Mouse (Mus musculus) granulocyte monocyte progenitor cell, adult 5-6 weeks (primary cell): ENCODE measurements around the gene Tmem175. TPM values are rescaled to one million over a fixed set of nuclear protein-coding genes. Genes with fewer than 3 reads are reported as not detected.
"Not testable (repeated sequence)": the region's sequence is repeated elsewhere in the genome, so short reads cannot be mapped to it uniquely, and the experiment has no call there.

ENCODE experiments used
- ATAC-seq: replicated peaks from 2 replicates; pipeline ENCODE4 v1.8.0; 2016; ENCODE audit warnings: mild to moderate bottlenecking, moderate TSS enrichment, inconsistent platforms; ENCODE audit not compliant: poor library complexity, severe bottlenecking
- total RNA-seq, 2 experiments: library from RNA; stranded (forward) in 1 of 2; stranded (reverse) in 1 of 2; fragments of 200-712, 200-1000 nt in 1 of 2; fragments of >200 nt in 1 of 2; fragmentation: Nextera tagmentation in 1 of 2; gene quantifications; 2 replicates each; pipeline ENCODE4 v1.2.3; 2014 to 2017

Tmem175 gene
- total RNA-seq (2014; fragmentation: Nextera tagmentation) (24.4 and 29.3 TPM in 2 replicates), total RNA-seq (2017) (11.0 and 17.6 TPM in 2 replicates)

DNA sequence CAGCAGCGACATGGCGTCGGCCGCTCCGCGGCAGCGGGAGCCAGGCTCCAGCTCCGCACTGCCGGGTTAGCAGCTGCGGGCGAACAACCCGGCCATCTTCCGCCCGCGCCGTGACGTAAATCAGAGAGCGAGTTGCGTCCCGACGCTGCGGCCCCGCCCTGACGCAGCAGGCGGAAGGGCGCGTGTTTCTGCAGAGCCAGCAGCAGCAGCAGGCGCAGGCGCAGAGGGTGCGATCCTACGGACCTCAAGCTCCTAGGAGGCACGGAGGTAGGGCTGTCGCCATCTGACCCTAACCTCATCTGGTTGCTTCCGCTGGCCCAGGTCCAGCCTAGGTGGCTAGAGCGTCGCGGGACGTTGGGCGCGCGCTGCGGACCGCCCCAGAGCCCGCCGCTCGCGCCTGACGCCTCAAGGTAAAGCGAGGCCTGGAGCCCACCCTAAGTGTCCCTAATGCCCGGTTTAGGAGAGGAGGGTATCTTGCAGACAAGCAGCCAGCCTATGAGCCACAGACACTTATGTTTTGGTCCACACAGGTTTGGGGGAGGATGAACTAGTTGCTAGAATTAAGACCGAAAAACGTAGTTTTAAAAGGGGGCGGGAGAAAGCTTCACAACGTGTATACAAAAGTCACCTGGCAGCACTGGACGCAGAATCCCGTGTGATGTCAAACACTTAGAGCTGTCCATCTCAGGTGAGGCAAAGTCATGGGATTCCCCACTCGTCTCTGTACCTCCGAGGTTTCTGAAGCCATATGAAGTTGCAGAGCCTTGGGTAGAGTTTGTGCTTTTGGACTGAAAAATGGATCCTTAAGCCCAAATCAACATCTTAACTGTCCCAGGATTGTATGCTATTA lies at the start of gene Tmem175, which contains the start of gene Gak:
Gene Tmem175, plus strand, starts transcription at position 137 of the 850 bp plus-strand sequence.
Gene Gak, minus strand, starts transcription at position 122 of the 850 bp plus-strand sequence.
- peak; percentile 91 for ATAC-seq

DNA sequence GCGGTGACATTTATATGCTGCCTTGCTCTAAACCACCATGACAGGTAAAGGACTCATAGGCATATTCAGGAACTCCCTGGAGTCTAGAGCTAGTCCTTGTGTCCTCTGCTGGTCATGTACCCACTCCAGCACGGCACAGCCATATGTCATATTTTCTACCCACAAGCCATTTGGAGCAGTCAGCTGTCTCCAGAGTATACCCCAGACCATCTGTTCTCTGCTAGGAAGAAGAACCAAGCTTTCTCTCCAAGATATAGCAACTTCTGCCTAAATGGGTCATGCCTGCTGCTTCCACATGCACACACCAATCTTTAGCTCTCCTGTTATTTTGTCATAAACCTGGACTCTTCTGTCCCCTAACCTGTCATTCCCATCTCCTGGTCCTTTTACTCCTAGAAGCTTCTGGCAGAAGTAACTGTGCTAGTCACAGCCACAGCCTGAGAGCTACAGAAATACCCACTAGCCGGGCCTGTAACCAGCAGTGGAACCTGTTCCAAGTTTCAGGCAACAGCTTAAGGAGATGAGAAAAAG lies 48.1 kb upstream of the Tmem175 start:
- no peak; the same call in 1 of the 2 replicates for ATAC-seq

DNA sequence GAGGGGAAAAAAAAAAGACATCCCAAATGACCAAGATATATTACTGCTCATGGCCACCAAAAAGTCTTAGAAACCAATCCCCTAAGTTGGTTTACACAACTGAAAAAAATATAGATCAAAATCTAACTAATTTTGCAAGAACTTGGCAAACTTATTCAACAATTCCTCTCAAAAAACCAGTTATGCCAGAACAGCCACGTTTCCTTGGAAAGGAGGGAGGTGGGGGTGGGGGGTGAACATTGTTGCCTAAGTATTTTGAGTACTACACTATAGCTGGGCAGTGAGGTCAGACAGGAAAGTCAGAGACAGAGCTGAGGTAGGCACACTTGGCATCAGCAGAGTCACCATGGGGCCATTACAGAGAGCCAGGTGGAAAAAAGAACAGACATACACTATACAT lies 29.6 kb upstream of the Tmem175 start:
- ATAC-seq = no peak

DNA sequence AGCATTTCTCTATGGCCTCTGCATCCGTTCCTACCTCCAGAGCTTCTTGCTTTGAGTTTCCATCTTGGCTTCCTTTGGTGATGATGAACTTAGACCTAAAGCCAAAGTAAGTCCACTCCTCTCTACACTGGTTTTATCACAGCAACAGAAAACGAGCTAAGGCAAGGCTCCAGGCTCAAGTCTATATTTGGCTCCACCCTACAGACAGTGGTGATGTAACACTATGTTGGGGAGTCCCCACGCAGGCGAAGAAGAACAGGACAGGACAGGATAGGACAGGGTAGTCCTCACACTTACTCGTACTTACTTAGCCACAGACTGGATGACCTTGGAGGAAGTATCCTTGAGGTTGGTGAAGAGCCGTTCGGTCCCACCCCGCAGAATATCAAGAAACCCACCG lies 27.0 kb upstream of the Tmem175 start:
- no peak for ATAC-seq

DNA sequence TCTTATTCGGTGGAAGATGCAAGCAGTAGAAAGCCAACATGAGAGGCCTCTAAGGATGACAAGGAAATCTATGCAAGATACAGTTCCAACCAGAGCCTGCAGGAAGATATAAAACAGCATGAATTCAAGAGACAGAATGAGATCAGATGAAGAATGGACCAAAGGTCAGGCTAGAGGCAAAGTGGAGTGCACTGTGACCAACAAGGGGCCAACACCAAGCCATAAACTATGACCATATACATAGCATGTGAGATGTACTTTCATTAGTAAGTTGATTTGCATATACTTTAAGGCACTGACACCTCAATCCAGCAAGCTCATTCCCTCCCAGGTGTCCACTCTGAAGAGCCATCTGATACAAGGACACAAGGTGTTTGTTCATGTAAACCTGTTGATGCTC lies 19.1 kb upstream of the Tmem175 start:
- no peak for ATAC-seq

DNA sequence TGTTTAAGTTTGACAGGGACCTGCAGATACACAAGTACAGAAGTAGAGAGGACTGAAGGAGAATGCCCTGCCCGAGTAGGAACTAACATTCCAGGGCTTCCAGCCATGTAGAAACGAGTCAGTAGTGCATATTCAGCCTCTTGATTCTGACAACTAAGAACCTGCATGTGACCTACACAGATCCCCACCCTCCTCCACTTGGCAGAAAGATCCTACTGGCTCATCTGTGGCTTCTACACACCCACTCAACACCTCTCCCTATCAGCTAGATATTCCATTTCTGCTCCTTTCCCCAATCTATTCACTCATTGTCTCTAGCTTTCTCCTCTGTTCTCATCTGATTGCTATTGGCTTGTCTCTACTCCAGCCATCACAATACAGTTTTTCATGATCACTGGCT lies 7.7 kb upstream of the Tmem175 start:
- ATAC-seq = no peak

DNA sequence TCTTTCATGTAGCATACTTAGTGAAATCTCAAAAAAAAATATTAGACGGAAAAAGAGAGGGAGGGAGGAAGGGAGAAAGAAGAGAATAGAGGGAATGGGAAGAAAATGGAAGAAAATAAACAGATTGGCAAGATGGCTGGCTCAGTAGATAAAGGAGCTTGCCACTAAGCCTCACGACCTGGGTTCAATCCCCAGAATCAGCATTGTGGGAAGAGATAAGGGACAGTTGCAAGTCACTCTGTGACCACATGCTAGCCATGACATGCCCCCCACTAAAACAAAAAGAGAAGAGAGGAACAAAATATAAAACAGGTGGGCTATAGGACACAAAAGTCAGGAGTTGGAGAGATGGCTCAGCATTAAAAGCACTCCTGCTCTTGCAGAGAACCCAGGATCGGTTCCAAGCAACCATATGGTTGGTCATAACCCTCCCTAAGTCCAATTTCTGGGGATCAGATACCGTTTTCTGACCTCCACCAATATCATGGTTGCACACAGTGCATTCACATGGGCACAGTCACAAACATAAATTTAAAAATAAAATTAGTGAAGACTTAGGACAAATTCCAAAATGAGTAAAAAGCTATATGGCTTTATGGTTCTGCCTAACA lies 3.4 kb upstream of the Tmem175 start:
- ATAC-seq = no peak

DNA sequence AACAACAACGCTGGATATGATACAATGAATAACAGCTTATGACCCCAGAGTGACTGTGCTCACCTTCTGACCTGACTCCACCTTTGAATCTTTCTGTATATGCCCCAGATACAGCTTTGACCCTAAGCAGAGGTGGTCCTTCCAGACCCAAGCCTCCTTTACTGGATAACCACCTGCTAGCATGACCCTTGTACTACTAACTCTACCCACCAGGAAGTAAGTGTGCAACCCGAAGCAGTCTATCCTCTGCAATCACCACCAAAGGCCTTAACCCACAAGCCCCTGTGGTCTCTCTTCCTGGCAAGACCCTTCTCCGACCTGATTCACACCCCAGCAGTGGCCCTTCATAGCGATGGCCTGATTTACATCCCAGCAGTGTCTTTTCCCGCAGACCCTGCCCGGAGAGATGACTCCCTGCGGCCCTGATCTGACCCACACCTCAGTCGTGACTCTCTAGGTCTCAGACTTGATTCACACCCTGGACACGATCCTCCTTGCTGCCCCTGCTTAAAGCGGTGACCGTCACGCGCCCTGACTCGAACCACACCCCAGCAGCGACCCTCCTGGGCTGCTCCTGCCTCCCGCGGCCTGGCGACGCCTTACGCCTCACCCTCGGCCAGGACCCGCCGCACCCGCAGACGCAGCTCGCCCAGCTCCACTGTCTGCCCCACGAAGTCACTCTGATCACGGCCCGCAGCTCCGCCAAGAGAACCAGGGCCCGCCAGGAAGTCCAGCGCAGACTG lies 508 bp upstream of the Tmem175 start:
- ATAC-seq = peak; percentile 38

DNA sequence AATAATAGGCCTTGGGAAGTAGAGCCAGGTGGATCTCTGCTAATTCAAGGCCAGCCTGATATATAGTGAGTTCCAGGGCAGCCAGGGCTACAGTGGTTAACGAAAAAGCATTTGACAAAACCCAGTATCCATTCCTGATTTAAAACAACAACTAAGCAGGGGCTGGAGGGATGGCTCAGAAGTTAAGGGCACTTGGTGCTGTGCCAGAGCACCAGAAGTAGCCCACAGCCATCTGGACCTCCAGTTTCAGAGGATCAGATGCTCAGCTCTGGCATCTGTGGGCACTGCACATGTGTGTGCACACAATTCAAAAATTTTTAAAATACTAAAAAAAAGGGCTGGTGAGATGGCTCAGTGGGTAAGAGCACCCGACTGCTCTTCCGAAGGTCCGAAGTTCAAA lies 4.1 kb downstream of the Tmem175 start:
- ATAC-seq = no peak

DNA sequence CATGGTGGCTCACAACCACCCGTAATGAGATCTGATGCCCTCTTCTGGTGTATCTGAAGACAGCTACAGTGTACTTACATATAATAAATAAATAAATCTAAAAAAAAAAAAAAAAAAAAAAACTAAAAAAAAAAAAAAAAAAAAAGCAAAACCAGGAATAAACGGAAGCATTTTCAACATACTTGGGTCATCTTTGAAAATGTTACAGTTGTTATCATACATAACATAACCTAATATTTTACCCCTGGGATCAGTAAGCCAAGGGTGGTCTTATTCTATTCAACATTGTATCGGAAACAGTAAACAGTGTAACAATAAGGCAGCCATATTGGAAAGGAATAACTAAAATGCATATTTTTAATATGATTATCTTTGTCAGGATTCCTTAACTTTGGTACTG lies 4.5 kb downstream of the Tmem175 start:
- ATAC-seq = not testable (repeated sequence)

DNA sequence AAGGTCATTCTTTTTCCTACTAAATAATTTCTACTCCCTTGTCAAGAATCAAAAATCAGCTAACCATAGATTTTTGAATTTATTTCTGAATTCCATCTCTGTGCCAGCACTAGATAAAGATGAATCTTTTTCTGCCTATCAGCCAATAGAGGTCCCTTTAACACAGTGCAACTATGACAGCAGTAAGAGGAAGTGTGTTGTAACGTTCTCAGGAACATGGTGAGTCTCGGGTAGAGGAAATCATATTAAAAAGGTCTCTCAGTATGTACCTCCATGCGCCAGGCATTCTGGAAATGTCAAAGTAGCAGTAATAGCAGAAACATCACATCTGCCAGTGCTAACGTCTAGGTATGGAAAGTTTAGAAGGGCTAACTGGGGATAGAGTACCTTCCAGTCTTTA lies 6.6 kb downstream of the Tmem175 start:
- ATAC-seq = peak; percentile 96

DNA sequence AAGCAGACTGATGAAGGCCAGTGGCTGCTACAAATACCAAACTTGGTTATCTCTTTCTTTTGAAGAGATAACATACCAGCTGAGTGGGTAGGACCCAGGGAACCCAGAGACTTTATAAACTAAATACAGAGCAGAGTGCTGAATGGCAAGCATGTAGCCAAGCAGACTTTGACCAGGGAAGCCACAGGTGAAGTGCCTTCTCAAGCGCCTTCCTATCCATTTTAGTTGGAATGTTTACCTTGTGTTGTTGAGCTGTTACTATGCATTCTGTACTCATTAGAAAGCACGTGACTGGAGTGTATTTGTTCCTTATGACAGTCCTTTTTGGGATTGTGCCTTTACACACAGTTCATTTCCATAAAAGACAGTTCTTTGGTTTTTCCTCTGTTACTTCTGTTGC lies 14.1 kb downstream of the Tmem175 start:
- ATAC-seq = no peak

DNA sequence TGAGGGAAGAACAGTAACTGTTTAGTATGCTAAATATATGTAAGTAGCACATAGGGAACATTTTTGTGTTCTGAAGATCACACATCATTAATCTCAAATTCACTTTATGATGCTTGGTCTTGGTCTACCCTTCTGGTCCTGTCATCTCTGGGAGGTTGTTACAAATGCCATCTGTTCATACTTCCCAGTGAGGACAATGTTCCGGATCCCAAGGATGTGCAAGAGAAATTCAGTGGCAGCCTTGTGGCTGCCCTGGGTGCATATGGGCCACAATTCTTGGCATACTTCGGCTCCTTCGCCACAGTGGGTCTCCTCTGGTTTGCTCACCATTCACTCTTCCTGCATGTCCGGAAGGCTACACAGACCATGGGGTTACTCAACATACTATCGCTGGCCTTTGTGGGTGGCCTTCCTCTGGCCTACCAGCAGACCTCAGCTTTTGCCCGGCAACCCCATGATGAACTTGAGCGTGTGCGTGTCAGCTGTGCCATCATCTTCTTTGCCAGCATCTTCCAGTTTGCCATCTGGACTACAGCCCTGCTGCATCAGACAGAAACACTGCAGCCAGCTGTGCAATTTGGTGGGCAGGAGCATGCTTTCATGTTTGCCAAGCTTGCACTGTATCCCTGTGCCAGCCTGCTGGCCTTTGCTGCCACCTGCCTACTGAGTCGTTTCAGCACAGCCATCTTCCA lies 16.2 kb downstream of the Tmem175 start:
- no peak for ATAC-seq

DNA sequence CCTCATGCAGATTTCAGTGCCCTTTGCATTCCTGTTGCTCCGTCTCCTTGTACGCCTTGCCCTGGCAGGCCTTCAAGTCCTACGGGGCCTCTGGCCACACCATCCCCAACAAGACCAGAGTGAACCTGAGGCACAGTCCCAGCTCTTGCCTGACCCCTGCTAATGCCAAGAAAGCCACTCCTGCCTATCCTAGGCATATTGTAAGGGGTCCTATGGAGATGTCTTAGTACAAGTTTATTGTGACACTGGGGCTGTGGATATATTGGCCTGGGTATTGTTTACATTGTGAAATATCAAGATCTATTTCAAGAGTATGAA lies 16.7 kb downstream of the Tmem175 start:
- ATAC-seq = no peak

DNA sequence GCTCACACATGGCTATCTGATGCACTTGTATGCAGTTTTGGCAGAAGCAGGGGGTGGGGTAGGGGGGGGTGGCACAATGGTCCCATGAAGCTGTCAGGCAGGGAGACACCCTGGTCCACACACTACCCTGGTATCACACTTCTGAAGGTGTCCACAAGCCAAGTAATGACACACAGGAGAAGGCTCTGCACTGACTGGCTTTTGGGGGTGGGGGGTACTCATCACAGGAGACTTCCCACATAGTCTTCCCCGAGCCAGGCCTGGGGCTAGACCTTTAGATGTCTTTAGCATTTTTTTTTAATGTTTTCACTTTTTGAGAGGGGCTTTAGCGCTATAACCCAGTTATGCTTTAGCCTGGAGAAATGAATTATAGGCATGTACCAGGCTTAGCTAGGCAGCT lies 17.7 kb downstream of the Tmem175 start:
- no peak for ATAC-seq

DNA sequence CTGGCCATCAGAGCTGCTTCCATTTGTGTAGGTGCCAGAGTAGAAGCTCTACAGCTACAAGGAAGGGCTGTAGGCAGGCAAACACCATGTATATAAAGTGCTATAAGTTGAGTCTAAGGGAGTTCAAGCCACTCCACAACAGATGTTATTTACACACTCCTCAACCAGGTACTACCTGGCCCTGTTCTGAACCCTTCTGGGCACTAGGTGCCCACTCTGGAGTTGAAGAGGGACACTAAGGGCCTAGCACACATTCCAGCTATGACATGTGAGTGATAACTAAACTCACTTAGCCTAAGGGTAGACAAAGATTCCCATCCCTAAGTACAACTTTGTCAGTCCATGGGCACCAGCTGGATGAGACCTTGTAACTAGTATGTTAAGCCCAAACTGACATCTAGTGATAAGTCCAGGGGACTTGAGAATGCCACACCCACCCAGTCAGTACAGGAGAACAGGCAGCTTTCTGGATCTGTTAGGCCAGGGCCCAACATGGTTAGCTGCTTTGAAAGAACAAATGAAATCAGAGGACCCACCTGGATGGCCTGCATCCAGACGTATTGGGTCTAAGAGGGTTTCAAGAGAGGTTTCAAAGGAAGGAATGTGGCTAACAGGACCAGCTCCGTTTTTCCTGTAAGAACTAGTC lies 18.4 kb downstream of the Tmem175 start:
- no peak for ATAC-seq

DNA sequence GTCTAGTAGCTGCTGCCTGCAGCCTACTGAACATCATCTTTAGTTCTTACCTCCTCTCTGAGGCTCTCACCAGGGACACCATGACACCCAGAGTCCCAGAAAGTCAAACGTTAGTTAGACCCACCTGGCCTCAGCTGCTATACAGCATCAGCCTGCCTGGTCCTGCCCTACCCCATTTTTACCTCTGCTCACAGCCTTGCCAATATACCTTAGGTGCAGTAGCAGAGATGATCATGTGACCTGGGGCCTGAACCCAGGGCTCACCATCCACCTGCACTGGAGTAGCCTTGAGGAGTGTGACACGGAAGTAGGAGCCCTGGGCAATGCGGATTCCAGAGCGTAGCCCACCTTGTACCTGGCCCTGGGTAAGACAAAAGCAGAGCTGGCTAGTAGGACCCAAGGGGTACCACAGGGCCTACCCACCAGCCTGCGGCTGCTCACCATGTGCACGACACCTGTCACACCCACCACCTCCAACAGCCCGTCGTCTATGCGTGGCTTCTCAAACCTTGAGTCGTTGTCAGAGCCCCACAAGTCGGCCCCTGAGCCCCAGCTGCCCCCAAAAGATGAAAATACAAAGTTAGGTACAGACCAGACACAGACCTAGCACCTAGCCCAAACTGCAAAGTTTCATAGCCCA lies 19.5 kb downstream of the Tmem175 start:
- ATAC-seq = no peak

DNA sequence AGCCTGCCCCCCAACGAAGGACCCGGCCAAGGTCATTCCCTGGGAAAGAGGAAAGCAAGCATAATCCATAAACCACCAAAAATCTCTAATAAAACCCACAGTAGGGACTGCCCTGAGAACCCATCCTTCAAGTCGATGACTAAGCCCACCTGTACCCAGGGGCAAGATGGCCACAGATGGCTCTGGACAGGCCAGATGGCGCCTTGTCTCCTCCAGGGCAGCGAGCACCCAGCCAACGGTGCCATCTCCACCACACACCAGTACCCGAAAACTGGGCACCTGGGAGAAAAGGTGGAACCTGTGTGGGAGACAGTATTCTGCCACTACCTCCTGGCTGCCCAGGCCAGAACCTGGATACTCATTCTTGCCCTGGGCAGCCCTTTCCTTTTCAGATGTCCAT lies 20.8 kb downstream of the Tmem175 start:
- ATAC-seq = no peak

DNA sequence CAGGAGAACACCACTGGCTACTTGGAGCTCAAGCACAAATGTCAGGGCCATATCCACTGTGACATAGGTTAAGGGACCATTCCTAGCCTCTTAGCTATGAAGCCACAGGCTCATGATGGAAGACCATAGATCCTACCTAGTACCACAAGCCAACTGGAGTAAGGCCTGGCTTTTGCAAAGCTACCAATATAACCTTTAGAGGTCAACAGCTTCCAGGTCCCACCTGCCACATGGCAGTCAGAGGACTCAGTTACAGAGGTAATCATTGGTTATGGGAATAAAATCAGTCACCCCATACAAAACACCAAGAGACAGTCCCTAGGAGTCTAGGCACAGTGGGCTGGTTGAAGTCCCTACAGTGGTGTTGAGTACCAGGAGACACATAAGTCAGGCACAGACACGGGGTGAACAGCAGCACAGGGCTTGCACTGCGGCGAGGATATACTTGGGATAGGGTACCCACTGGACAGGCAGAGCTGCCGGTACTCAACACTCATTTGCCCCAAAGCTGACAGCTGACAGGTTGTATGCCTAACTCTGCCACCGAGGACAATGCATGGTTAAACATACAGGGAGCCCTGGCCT lies 21.7 kb downstream of the Tmem175 start:
- ATAC-seq = no peak
